Mouse (Mus musculus) limb, embryonic 14.5 days (tissue): ENCODE measurements around the gene Ppp1r10. TPM values are rescaled to one million over a fixed set of nuclear protein-coding genes. Genes with fewer than 3 reads are reported as not detected.

Experiments used
- ATAC-seq: fragments of 200-750 bp; cut with Nextera tagmentation; 2 replicates; pipeline ENCODE4 v1.8.0; 2017; ENCODE audit warnings: low read depth, moderate number of reproducible peaks, moderate TSS enrichment; ENCODE audit not compliant: low FRiP score
- DNase-seq: peaks from one replicate; pipeline ENCODE4 v3.0.0-alpha.2; 2015; ENCODE audit warnings: low spot score
- H3K27ac ChIP-seq: fragments of 300-500 bp; sonication (generic); replicated peaks from 2 replicates; pipeline ENCODE4 v1.5.1; 2014; ENCODE audit warnings: low read depth, mild to moderate bottlenecking, low read length, moderate library complexity, mixed read lengths
- H3K27me3 ChIP-seq: fragments of 300-500 bp; sonication (generic); 2 replicates; pipeline ENCODE4 v1.6.1; 2014; ENCODE audit warnings: low read length, mixed read lengths; ENCODE audit not compliant: control insufficient read depth, insufficient read depth
- H3K36me3 ChIP-seq: fragments of 300-500 bp; sonication (generic); 2 replicates; pipeline ENCODE4 v1.6.1; 2014; ENCODE audit warnings: mild to moderate bottlenecking, low read length, moderate library complexity, mixed read lengths; ENCODE audit not compliant: control insufficient read depth, insufficient read depth
- H3K4me1 ChIP-seq: fragments of 300-500 bp; sonication (generic); 2 replicates; pipeline ENCODE4 v1.6.1; 2014; ENCODE audit warnings: antibody characterized with exemption, low read length, mixed read lengths; ENCODE audit not compliant: control insufficient read depth, insufficient read depth
- H3K4me2 ChIP-seq: fragments of 300-500 bp; sonication (generic); replicated peaks from 2 replicates; pipeline ENCODE4 v1.6.1; 2014; ENCODE audit warnings: low read depth, mild to moderate bottlenecking, low read length, moderate library complexity; ENCODE audit not compliant: severe bottlenecking
- H3K4me3 ChIP-seq: fragments of 300-500 bp; sonication (generic); replicated peaks from 2 replicates; pipeline ENCODE4 v1.5.1; 2014; ENCODE audit warnings: low read length
- H3K9ac ChIP-seq: fragments of 300-500 bp; sonication (generic); 2 replicates; pipeline ENCODE4 v1.6.1; 2014; ENCODE audit warnings: mild to moderate bottlenecking, low read depth, low read length, moderate library complexity; ENCODE audit not compliant: severe bottlenecking
- H3K9me3 ChIP-seq: fragments of 300-500 bp; sonication (generic); 2 replicates; pipeline ENCODE4 v1.6.1; 2016; ENCODE audit warnings: low read length; ENCODE audit not compliant: control insufficient read depth
- POLR2A ChIP-seq: fragments of 200-500 bp; IDR thresholded peaks from 2 replicates; pipeline ENCODE4 v1.8.0; 2012; ENCODE audit warnings: inconsistent platforms, mild to moderate bottlenecking, moderate library complexity, borderline replicate concordance; ENCODE audit not compliant: insufficient read depth, insufficient read length; ENCODE audit errors: extremely low read depth
- WGBS: fragments of 180-500 bp; shearing (Covaris S2); extraction: QIAGEN DNeasy Blood & Tissue Kit; methylation state at CpG from one replicate; pipeline ENCODE4 v1.1.7; 2014; 5-methylcytosine and 5-hydroxymethylcytosine counted together
- polyA plus RNA-seq, 2 experiments: library from polyadenylated mRNA; depleted of rRNA in 1 of 2; stranded (reverse) in 1 of 2; unstranded in 1 of 2; fragments of >200 nt; fragmentation: Nextera tagmentation in 1 of 2; extraction: Ambion mirVana in 1 of 2; gene quantifications; 2 replicates each; pipeline versions ENCODE4 v1.2.1 to v1.2.3; 2012 to 2014

Gene Ppp1r10
- polyA plus RNA-seq (2012; rRNA removed) = 39.9 and 41.6 TPM in 2 replicates
- polyA plus RNA-seq (2014; fragmentation: Nextera tagmentation; extraction: Ambion mirVana) = 30.8 and 34.2 TPM in 2 replicates

DNA sequence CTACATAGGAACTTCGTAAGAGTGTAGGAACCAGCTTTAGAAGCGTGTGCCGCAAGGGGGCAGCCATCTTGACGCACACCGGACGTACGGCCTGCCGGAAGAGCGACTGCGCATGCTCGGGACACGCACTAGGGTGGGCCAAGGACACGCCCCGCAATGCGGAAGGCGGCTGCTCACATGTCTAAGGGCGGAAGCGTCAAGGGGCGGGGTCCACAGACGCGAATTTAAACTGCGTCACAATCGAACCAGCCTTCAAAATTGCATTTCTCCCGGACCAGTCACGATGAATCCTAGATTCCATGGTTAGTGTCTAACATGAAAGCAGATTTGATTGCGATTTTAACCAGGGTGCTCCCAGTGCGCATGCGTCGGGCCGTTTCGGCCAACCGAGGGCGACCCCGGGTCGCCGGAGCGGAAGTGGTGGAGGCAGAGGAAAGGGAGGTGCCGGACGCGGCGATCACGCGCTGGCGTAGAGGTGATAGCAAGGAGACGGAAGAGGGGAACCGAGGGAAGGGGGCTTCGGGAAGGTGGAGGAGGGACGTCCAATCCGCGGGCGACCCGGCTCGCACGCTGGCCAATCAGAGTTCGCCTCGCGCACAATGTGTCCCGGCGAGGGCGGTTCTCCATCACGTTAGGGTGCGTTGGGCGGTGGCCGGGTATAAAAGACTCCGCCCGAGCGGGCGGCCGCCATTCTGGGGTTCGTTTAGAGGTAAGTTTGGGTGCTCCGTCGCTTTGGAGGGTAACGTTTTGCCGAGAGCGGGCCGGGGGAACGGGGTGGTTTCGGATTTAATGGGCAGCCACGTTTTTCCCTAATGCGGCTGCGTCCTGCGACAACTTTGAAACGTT lies at the start of gene Ppp1r10, which contains the start of gene Mrps18b:
TSS of gene Ppp1r10 (plus strand) at position 138 of the 846 bp plus-strand sequence.
TSS of gene Mrps18b (minus strand) at position 93 of the 846 bp plus-strand sequence.
- DNase-seq (peak; percentile 98), ATAC-seq (peak; percentile 92)
- H3K9ac ChIP-seq = peak within 1 kb of the TSS; percentile 98
- H3K36me3 ChIP-seq = peaks cover 37% of the 10 kb centered on the region
- H3K27ac ChIP-seq = peak within 1 kb of the TSS; percentile 97
- H3K4me3 ChIP-seq = peak within 1 kb of the TSS; percentile 74
- H3K4me2 ChIP-seq = peak within 1 kb of the TSS; percentile 77
- no peaks in the 10 kb centered on the region for H3K9me3 ChIP-seq
- WGBS = under 1% methylated on average over 81 of the region's 83 CpGs
- TF ChIP-seq POLR2A = peak; percentile 99; the same call in 1 of the 2 replicates
- H3K4me1 ChIP-seq = peaks cover 17% of the 10 kb centered on the region
- H3K27me3 ChIP-seq = no peaks in the 10 kb centered on the region

DNA sequence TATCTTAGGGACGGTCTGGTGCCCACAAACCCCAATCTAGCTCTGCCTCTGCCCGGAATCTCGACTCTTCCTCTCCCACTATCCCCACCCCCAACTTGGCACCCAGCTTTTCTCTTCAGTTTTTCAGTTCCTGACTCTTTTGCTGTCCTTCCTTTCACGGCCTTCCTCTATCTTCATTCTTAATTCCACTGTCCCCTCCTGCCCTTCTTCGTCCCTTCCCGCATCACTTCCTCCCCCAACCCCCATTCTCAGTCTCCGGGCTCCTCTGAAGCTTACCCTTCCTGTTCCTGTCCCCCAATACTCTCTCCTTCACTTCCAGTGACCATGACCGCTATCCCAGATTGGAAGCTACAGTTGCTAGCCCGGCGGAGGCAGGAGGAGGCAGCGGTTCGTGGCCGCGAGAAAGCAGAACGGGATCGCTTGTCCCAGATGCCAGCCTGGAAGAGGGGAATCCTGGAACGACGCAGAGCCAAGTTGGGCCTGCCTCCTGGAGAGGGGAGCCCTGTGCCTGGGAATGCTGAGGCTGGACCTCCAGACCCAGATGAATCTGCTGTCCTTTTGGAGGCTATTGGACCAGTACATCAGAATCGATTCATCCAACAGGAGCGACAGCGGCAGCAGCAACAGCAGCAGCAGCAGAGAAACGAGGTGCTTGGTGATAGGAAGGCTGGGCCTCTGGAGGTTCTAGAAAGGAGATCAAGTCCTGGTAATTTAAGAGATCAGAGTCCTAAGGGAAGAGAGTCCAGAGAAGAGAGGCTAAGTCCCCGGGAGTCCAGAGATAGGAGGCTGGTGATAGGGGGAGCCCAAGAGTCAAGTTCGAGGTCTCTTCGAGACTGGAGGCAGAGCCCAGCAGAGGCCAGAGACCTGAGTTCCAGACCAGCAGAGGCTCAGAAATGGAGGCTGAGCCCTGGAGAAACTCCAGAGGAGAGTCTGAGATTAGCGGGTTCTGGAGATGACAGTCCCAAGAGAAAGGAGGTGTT lies 49.0 kb upstream of the Ppp1r10 start:
- no peak for DNase-seq

DNA sequence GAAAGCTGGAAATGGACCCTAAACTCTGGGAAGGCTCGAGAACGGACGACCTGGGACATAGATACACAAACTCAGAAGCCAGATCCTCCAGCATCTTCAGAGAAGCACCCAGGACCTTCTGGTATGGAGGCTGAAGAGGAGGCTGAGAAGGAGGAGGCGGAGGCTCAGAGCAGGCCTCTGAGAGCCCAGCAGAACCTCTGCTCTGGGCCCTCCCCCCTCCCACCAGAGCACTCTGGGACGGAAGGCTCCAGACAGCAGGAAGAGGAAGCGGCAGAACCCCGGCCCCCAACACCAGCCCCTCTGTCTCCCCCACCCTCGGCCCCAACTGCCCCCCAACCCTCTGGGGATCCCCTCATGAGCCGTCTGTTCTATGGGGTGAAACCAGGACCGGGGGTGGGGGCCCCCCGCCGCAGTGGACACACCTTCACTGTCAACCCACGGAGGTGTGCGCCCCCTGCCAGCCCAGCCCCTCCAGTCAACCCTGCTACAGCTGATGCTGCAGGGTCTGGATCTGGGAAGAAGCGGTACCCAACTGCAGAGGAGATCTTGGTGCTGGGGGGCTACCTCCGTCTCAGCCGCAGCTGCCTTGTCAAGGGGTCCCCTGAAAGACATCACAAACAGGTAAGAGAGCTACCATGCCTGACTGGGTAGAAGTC lies 47.9 kb upstream of the Ppp1r10 start:
- Histone ChIP-seq H3K4me3 (peak overlapping the region; percentile 62), H3K9me3 (no peaks in the 10 kb centered on the region), H3K27me3 (no peaks in the 10 kb centered on the region), H3K4me2 (peak overlapping the region; percentile 97), H3K9ac (peak overlapping the region; percentile 83), H3K4me1 (peaks cover 39% of the 10 kb centered on the region), H3K27ac (0 out of 2 replicates have a peak overlapping the region, but pooled peaks have one; percentile 59), H3K36me3 (peaks cover 9% of the 10 kb centered on the region)
- DNase-seq (no peak), ATAC-seq (no peak)
- WGBS = 28% methylated on average over 14 of the region's 17 CpGs
- TF ChIP-seq POLR2A = no peak

More for the DNA sequence above, 49.0 kb upstream of the Ppp1r10 start:
- no peaks in the 10 kb centered on the region for H3K27me3 ChIP-seq
- WGBS = 10% methylated on average over 26 of the region's 26 CpGs
- no peak for TF ChIP-seq POLR2A
- peaks cover 11% of the 10 kb centered on the region for H3K36me3 ChIP-seq
- H3K4me3 ChIP-seq = peak overlapping the region; percentile 62
- H3K9me3 ChIP-seq = no peaks in the 10 kb centered on the region
- no peak for ATAC-seq
- peak overlapping the region; percentile 83 for H3K9ac ChIP-seq
- H3K4me1 ChIP-seq = peaks cover 39% of the 10 kb centered on the region
- H3K27ac ChIP-seq = peak overlapping the region; percentile 92
- H3K4me2 ChIP-seq = peak overlapping the region; percentile 97

DNA sequence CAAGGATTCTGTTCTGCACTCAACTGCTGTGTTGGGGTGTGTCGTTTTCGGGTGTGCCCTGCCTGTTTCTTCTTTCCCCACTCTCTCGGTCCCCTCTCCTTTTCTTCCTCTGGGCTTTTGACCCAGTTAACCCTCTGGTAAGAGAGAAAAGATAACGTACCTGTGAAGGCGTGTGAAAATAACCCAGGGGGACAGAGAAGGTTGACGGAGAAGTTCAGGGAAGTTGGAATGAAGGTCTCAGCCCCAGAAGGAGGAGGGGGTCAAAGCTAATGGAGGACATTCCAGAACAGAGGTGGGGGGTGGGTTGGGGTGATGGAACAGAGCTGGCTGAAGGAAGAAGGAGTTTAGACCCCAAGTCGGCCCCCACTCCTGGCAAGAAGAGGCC lies 47.3 kb upstream of the Ppp1r10 start:
- Histone ChIP-seq H3K36me3 (peaks cover 8% of the 10 kb centered on the region), H3K9me3 (no peaks in the 10 kb centered on the region), H3K4me2 (peak overlapping the region; percentile 97), H3K27ac (peak overlapping the region; percentile 59), H3K9ac (peak overlapping the region; percentile 83), H3K4me1 (peaks cover 39% of the 10 kb centered on the region), H3K4me3 (peak overlapping the region; percentile 62), H3K27me3 (no peaks in the 10 kb centered on the region)
- no peak for TF ChIP-seq POLR2A
- ATAC-seq (no peak), DNase-seq (no peak)
- 4% methylated on average over 7 of the region's 7 CpGs for WGBS
